Mouse (Mus musculus): ENCODE measurements around the gene Cdk2ap2.
"Not testable (repeated sequence)": the region's sequence is repeated elsewhere in the genome, so short reads cannot be mapped to it uniquely, and the experiment has no call there.

Cdk2ap2 gene

DNA sequence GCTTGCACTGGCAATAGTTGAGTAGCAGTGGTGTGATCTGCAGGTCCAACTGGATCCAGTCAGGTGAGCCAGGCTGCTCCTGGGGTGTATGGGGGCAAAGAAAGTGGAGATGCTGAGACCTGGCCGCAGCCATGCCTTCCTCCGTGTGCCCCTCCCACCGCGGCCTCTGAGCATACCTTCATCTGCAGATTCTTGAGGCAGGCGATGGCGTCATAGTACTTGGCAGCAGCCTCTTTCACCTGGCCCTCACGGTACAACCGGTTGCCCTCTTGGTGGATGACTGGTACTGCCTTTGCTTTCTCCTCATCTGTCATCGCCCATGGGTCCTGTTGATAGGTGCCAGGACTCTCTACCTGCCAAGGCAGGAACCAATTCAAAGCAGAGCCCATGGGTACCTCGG lies 18.2 kb downstream of the Cdk2ap2 start:
- no peak for DNase-seq (ENCODE audit: low read depth in 1 of 2, low spot score in 2 of 2)

DNA sequence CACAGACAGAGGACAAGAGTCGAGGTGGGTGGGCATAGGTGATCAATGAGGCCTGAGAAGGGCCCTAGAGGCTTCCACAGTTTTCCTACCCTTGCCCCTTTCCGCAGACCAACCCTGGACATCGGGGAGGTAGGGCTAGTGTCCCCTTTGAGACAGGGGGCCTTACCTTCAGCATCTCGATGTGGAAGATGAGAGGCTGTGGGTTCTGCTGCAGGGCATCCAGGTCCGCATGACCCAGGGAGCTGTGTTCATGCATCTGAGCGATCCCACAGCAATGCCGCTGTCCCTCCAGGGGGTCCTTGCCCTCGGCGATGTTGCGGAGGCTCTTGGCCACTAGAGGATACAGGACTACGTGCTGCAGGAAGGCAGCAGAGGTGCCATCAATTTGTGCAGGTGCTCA lies 18.8 kb downstream of the Cdk2ap2 start:
- DNase-seq (ENCODE audit: low read depth in 1 of 2, low spot score in 2 of 2): no peak

DNA sequence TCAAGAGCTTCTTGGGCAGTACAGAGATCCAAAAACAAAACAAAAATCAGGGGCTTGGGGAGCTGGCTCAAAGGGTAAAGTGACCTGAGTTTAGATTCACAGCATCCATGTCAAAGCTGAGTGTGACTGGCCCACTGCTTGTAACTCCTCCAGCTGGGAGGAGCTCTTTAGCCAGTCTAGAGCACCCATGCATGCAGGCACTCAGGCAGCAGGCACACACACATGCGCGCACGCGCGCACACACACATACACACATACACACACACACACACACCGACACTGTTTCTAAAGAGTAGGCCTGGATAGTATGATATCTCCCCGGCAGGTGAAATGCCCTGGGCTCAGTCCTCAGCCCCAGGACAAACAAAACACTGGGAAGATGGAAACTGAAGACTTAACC lies 20.0 kb downstream of the Cdk2ap2 start:
- no peak for DNase-seq (ENCODE audit: low read depth in 1 of 2, low spot score in 2 of 2)

DNA sequence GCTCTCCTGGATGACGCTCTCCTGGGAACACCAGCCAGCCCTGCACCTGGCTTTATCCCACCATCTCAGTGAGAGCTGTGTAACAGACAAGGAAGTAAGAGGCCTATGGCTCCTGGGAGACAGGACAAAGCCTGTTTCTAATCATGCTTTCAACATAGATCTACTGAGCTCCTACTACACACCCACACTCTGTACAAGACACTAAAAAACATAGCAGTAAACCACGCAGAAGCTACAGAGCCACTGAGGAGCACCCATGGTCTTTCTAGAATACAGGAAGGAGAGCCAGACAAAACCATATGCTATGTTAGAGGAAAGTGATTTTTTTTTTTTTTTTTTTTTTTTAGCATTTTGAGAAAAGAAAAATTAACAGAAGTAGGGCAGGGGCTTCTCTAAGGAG lies 21.4 kb downstream of the Cdk2ap2 start:
- no peak for DNase-seq (ENCODE audit: low read depth in 1 of 2, low spot score in 2 of 2)

DNA sequence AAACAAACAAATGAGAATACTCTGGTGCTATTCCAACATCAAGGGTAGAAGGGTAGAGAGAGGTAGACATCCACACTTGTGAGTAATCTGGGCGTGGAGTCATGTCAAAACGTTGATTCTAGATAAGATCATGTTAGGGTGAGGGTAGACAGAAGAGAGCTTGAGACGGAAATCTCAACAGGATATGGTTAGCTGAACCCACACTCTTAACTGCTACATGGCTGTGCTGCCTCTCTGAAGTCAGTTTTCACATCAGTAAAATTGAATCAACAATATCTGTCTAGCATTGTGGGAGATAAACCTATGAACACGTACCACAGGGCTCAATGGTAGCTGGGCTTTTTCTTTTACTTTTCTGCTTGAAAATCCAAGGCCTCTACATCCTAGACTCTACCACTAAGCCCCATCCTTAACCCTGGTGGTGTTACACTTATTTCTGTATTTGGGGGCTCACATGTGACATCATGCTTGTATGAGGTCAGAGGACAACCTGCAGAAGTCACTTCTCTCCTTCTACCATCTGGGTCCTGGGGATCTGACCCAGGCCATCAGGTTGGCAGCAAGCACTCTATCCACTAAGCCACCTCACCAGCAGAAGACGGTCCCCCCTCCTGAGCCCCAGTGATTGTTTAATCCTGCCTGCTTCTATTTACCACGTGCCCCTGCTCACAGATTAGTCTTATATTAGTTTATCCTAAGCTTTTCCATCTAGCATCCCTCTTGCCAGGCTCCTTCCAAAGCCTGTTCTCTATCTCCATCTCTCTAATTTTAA lies 22.9 kb downstream of the Cdk2ap2 start:
- no peak for DNase-seq (ENCODE audit: low read depth in 1 of 2, low spot score in 2 of 2)

DNA sequence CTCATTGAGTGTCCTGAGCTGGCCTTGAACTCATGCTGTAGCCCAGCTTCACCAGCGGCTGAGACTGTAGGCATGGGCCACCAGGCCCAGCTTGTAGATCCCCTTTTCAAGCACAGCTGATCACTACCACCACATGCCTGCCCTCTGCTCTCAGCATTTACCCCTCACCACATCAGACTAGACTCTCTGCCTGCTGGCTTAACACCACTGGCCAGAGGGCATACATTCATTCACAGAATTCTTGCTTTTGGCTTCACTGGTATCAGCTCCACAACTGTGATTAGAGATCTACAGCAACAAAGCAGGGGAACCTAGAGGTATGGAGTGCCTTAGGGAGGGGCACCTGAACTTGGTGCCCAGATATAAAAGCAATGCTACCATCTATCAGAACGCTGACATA lies 23.5 kb downstream of the Cdk2ap2 start:
- no peak for DNase-seq (ENCODE audit: low read depth in 1 of 2, low spot score in 2 of 2)

- peak; percentile 89 to 90 for DNase-seq (ENCODE audit: low read depth in 1 of 2, low spot score in 2 of 2)
Observed at GRCm38 (mm10) chr19:4121097-4121805, 24.3 kb downstream of the Cdk2ap2 start.

GRCm38 (mm10) chr19:4121896-4122295 lies 24.9 kb downstream of the Cdk2ap2 start:
- not testable (repeated sequence) for DNase-seq (ENCODE audit: low read depth in 1 of 2, low spot score in 2 of 2)

DNA sequence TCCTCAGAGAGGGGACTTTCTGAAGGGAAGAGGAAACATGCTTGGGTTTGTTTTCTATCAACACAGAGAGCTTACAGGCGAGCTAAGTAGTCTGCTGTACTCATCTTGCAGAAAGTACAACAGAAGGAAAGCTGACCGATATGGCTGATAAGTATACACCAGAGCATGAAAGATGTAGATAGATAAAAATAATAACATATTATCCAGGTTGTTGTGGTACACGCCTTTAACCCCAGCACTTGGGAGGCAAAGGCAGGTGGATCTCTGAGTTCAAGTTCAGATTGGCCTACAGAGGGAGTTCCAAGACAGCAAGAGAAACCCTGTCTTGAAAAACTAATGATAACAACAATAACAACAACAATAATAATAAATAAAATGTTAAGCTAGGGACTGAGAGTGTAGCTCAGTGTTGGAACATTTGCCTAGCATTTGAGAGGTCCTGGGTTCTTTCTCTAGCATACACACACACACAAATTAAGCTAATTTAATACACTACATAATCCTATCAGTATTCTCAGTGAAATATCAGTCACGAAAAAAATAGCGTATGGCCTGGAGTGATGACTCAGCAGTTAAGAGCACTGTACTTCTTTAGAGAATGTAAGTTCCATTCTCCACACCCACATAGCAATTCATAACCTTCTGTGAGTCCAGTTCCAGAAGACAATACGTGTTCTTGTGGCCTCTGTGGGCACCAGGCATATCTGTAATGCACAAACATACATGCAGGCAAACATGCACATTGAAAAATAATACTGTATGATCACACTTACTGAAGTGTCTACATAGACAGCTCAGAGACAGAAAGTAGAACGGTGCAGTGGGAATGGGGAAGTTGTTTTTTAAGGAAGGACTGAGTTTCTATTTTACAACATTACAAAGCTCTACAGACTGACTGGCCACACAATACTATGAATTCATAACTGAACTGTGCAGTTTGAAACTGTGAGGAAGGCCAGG lies 25.7 kb downstream of the Cdk2ap2 start:
- no peak for DNase-seq (ENCODE audit: low read depth in 1 of 2, low spot score in 2 of 2)

DNA sequence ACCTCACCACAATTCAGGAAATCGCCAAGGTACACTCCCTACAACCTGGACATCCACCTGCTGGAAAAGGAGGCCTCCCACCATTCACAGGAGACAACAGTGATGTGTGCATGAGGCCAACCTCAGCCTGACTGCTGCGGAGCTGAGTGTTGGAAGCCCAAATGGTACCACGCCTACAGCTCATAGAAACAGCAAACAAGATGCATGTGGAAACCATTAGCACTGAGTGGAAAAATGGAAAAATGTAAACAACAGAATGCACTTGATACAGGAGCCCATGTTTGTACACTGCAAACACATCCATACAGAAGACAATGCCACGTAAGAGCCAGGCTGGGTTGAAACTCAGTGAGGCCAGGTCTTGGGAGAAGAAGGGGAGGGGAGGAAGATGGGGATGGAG lies 27.4 kb downstream of the Cdk2ap2 start:
- no peak for DNase-seq (ENCODE audit: low read depth in 1 of 2, low spot score in 2 of 2)

GRCm38 (mm10) chr19:4125268-4125667 lies 28.3 kb downstream of the Cdk2ap2 start:
- not testable (repeated sequence) for DNase-seq (ENCODE audit: low read depth in 1 of 2, low spot score in 2 of 2)

GRCm38 (mm10) chr19:4125741-4126696 lies 29.0 kb downstream of the Cdk2ap2 start, which contains the start of gene Aip:
Aip (minus strand) TSS chr19:4125858.
- DNase-seq (ENCODE audit: low read depth in 1 of 2, low spot score in 2 of 2): peak; percentile 96 to 97

DNA sequence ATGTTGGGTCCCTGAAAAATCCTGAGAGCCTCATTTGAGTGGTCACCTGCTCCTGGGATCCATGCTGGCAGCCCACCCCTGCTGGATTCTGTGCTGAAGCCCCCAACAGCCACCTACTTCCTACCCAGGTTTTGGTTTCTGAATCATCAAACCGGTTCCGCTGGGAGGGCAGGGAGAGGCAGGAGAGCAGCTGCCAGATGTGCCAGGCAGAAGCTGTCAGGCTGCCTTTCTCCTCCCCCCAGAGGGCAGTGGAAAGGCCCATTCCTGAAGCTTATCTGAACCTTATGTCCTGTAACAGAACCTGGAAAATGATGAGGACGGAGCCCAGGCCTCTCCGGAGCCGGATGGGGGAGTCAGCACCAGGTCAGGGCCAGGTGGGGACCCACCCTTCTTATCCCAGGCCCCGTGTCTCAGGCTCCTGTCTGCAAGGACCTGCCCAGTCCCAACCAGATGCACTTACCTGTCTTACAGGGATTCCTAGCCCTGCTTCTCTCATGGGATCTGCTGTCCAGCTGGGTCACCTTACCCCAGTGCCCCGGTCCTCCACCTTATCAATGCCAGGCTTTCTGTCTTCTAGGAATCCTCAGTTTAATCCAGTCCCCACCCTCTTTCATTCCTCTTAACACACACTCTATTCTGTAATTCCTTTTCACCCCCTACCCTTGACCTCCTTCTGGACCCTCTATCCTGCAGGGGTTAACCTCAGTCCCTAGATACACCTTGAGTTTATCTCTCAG lies 29.9 kb downstream of the Cdk2ap2 start:
- DNase-seq (ENCODE audit: low read depth in 1 of 2, low spot score in 2 of 2): no peak

DNA sequence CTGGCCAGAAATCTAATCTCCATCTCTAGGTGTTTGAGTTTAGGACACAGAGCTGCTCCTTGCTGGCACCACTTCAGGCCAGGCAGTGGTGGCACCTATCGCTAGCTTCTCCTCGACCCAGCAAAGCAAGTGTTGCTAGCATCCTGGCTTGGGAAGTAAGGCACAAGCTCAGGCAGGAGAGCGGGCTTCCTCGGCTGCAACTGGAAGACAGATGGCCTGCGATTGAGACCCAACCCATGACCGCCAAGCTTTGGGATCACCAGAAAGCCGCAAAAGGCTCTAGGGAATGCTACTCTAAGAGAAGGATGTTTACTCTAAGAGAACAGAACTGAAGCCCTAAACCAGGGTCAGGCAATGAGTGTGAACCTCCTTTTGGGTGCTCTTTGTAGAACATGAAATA lies 32.5 kb downstream of the Cdk2ap2 start:
- DNase-seq (ENCODE audit: low read depth in 1 of 2, low spot score in 2 of 2): no peak

GRCm38 (mm10) chr19:4130106-4130505 lies 33.1 kb downstream of the Cdk2ap2 start:
- no peak for DNase-seq (ENCODE audit: low read depth in 1 of 2, low spot score in 2 of 2)

- no peak for DNase-seq (ENCODE audit: low read depth in 1 of 2, low spot score in 2 of 2)
Observed at GRCm38 (mm10) chr19:4131075-4131474, 34.1 kb downstream of the Cdk2ap2 start.

GRCm38 (mm10) chr19:4131768-4132167 lies 34.8 kb downstream of the Cdk2ap2 start:
- DNase-seq (ENCODE audit: low read depth in 1 of 2, low spot score in 2 of 2): no peak

DNA sequence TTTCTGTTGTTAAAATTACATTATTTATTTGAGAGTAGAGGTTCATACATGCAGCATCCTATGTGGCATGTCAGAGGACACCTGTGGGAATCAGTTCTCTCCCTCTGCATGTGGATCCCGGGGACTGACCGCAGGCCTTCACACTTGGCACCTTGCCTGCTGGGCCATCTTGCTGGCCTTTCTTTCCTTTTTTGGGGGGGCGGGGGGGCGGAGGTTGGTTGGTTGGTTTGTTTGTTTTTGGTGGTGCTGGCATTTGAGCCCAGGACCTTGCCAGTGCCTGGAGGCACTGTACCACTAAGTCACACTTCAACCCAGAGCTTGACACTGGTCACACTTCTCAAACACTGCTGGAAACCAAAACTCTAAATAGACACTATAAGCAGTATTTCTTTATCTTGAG lies 37.4 kb downstream of the Cdk2ap2 start:
- no peak for DNase-seq (ENCODE audit: low read depth in 1 of 2, low spot score in 2 of 2)

- not testable (repeated sequence) for DNase-seq (ENCODE audit: low read depth in 1 of 2, low spot score in 2 of 2)
Observed at GRCm38 (mm10) chr19:4135229-4135962, 38.4 kb downstream of the Cdk2ap2 start.
